ENCODE assay signal across 28 mouse cellular contexts in genomic region chr7:19103741-19104140, GRCm38 (mm10). TPM values are rescaled to one million over a fixed set of nuclear protein-coding genes. Genes with fewer than 3 reads are reported as not detected.
A peak's percentile ranks its signal among the peaks of the same experiment; 100 is the strongest.
DNase-seq lines count a peak whose midpoint lies in the region; ATAC-seq and TF ChIP-seq lines count a peak whose summit lies in the region.
"Had no signal": no experiment of that assay in that cellular context is flagged by ENCODE, and none has a peak within 500 bp of the region (broad histone marks: within the 10 kb centered on the region; RNA-seq: fewer than 3 reads in every experiment).

No protein-coding gene starts in this region.

- no peak overlapping the region for H3K4me2 ChIP-seq in intestine, postnatal 0 days (replicated peaks; ENCODE audit: low read depth)
- H3K4me2 ChIP-seq in intestine, embryonic 15.5 days (replicated peaks): no peak overlapping the region
- H3K4me2 ChIP-seq: embryonic facial prominence, embryonic 13.5 days; embryonic facial prominence, embryonic 15.5 days; forebrain, embryonic 12.5 days had no signal

- H3K27me3 ChIP-seq in intestine, postnatal 0 days (replicated peaks; ENCODE audit: control insufficient read depth, insufficient read depth, low read length): no peaks in the 10 kb centered on the region
- no peaks in the 10 kb centered on the region for H3K27me3 ChIP-seq in intestine, embryonic 15.5 days (replicated peaks)
- H3K27me3 ChIP-seq: embryonic facial prominence, embryonic 13.5 days; embryonic facial prominence, embryonic 15.5 days; forebrain, embryonic 12.5 days had no signal

- no peak for TF ChIP-seq CTCF in intestine, postnatal 0 days (IDR thresholded peaks at IDR 0.05; ENCODE audit: low read depth)

- ATAC-seq in intestine, postnatal 0 days: peak; percentile 34
- no peak for ATAC-seq in intestine, embryonic 15.5 days
- peak; percentile 40; the same call in 1 of the 2 replicates for ATAC-seq in granulocyte monocyte progenitor cell, adult 5-6 weeks (replicated peaks; ENCODE audit: poor library complexity, severe bottlenecking)
- no peak for ATAC-seq in CD4-positive, CD25-positive, alpha-beta regulatory T cell, adult 4 months
- ATAC-seq: forebrain, embryonic 14.5 days; forebrain, postnatal 0 days had no signal

- H3K27ac ChIP-seq in intestine, postnatal 0 days (ENCODE audit: low read depth, low read length): no peak overlapping the region
- H3K27ac ChIP-seq in intestine, embryonic 15.5 days: no peak overlapping the region
- H3K27ac ChIP-seq: embryonic facial prominence, embryonic 13.5 days; embryonic facial prominence, embryonic 15.5 days; forebrain, embryonic 10.5 days; forebrain, embryonic 12.5 days had no signal

- H3K9me3 ChIP-seq in intestine, postnatal 0 days (ENCODE audit: control insufficient read depth): no peaks in the 10 kb centered on the region
- H3K9me3 ChIP-seq in intestine, embryonic 15.5 days: no peaks in the 10 kb centered on the region
- H3K9me3 ChIP-seq: embryonic facial prominence, embryonic 15.5 days; forebrain, embryonic 10.5 days; forebrain, embryonic 12.5 days; G1E had no signal

- H3K4me3 ChIP-seq in intestine, postnatal 0 days (ENCODE audit: low read depth, low read length): no peak overlapping the region
- no peak overlapping the region for H3K4me3 ChIP-seq in intestine, embryonic 15.5 days (replicated peaks)
- H3K4me3 ChIP-seq: embryonic facial prominence, embryonic 13.5 days; embryonic facial prominence, embryonic 15.5 days; erythroblast, embryonic 14.5 days; forebrain, embryonic 10.5 days; forebrain, embryonic 12.5 days had no signal

- H3K9ac ChIP-seq in intestine, postnatal 0 days (ENCODE audit: low read depth, low read length): no peak overlapping the region
- no peak overlapping the region for H3K9ac ChIP-seq in intestine, embryonic 15.5 days
- H3K9ac ChIP-seq: embryonic facial prominence, embryonic 13.5 days; embryonic facial prominence, embryonic 15.5 days; forebrain, embryonic 12.5 days; forebrain, postnatal 0 days had no signal

- peak; percentile 56 for DNase-seq in adrenal gland, adult 2 months
- no peak for DNase-seq in adrenal gland, postnatal 25 days
- peak; percentile 80 for DNase-seq in 416B (ENCODE audit: low read depth)
- DNase-seq in lung, adult 18-20 months: no peak
- DNase-seq: adrenal gland, postnatal 36 days; cerebellum, adult 11 months; cerebellum, adult 18-20 months; cerebellum, adult 8-10 months; cerebellum, adult 9-11 months; cerebellum, postnatal 14 days; cerebellum, postnatal 36 days; embryo, embryonic 11 days; forebrain, postnatal 0 days had no signal

- H3K4me1 ChIP-seq in intestine, postnatal 0 days (replicated peaks; ENCODE audit: control insufficient read depth, insufficient read depth, low read length): no peaks in the 10 kb centered on the region
- no peaks in the 10 kb centered on the region for H3K4me1 ChIP-seq in intestine, embryonic 15.5 days (replicated peaks)
- H3K4me1 ChIP-seq: embryonic facial prominence, embryonic 13.5 days; forebrain, embryonic 12.5 days had no signal

- H3K36me3 ChIP-seq in intestine, postnatal 0 days (ENCODE audit: control insufficient read depth, insufficient read depth): no peaks in the 10 kb centered on the region
- H3K36me3 ChIP-seq in intestine, embryonic 15.5 days: 0 out of 2 replicates have a peak, but pooled peaks cover 2% of the 10 kb centered on the region
- H3K36me3 ChIP-seq: embryonic facial prominence, embryonic 15.5 days; forebrain, embryonic 10.5 days; forebrain, embryonic 12.5 days; G1E had no signal

RNA-seq across cellular contexts. Expression of gene Six5, which starts 9.3 kb away (rescaled TPM):
- 10 to 100 TPM; 12.6 to 16.1 TPM for total RNA-seq in adrenal gland, adult 2 months (2021)
- polyA plus RNA-seq in adrenal gland, adult 2 months (2012; rRNA removed): 77.3 and 86.0 TPM in 2 replicates
- total RNA-seq in adrenal gland, postnatal 25 days (2021): 21.8 and 26.1 TPM in 2 replicates
- 4.6 and 5.1 TPM in 2 replicates for polyA plus RNA-seq in intestine, postnatal 0 days (2015; fragmentation: Nextera tagmentation; extraction: Ambion mirVana)
- 8.7 and 8.8 TPM in 2 replicates for polyA plus RNA-seq in intestine, embryonic 15.5 days (2015; fragmentation: Nextera tagmentation; extraction: Ambion mirVana)
- 4.0 and 8.1 TPM in 2 replicates for total RNA-seq in granulocyte monocyte progenitor cell, adult 5-6 weeks (2014; fragmentation: Nextera tagmentation)
- total RNA-seq in granulocyte monocyte progenitor cell, adult 5-6 weeks (2017): 1.6 and 2.7 TPM in 2 replicates
- under 1 TPM; 0.46 to 0.83 TPM for polyA plus RNA-seq in CD4-positive, CD25-positive, alpha-beta regulatory T cell, adult 4 months (2017; shearing (Covaris generic))

RNA-seq across cellular contexts. Expression of gene Gm4969, which starts 14.4 kb away (rescaled TPM):
- not detected for total RNA-seq in adrenal gland, adult 2 months (2021)
- 0.04 TPM in 1 of 2 replicates, not detected in the other for polyA plus RNA-seq in adrenal gland, adult 2 months (2012; rRNA removed)
- total RNA-seq in adrenal gland, postnatal 25 days (2021): 0.09 TPM in 1 of 2 replicates, not detected in the other
- 0.38 and 0.39 TPM in 2 replicates for polyA plus RNA-seq in intestine, postnatal 0 days (2015; fragmentation: Nextera tagmentation; extraction: Ambion mirVana)
- 1.8 and 2.3 TPM in 2 replicates for polyA plus RNA-seq in intestine, embryonic 15.5 days (2015; fragmentation: Nextera tagmentation; extraction: Ambion mirVana)
- total RNA-seq in granulocyte monocyte progenitor cell, adult 5-6 weeks (2014; fragmentation: Nextera tagmentation): 0.71 TPM in 1 of 2 replicates, not detected in the other
- total RNA-seq in granulocyte monocyte progenitor cell, adult 5-6 weeks (2017): 0.05 TPM in 1 of 2 replicates, not detected in the other
- polyA plus RNA-seq in CD4-positive, CD25-positive, alpha-beta regulatory T cell, adult 4 months (2017; shearing (Covaris generic)): not detected
- total RNA-seq: adrenal gland, adult 18-20 months; adrenal gland, postnatal 36 days; CH12.LX; gastrocnemius, adult 18-20 months had no signal
- polyA plus RNA-seq: C2C12; erythroblast, embryonic 14.5 days; G1E had no signal

RNA-seq across cellular contexts. Expression of gene Fbxo46, which starts 15.9 kb away (rescaled TPM):
- 10 to 100 TPM; 11.9 to 12.8 TPM for total RNA-seq in adrenal gland, adult 2 months (2021)
- 12.8 and 13.5 TPM in 2 replicates for polyA plus RNA-seq in adrenal gland, adult 2 months (2012; rRNA removed)
- total RNA-seq in adrenal gland, postnatal 25 days (2021): 11.7 and 15.1 TPM in 2 replicates
- 4.8 and 5.1 TPM in 2 replicates for polyA plus RNA-seq in intestine, postnatal 0 days (2015; fragmentation: Nextera tagmentation; extraction: Ambion mirVana)
- polyA plus RNA-seq in intestine, embryonic 15.5 days (2015; fragmentation: Nextera tagmentation; extraction: Ambion mirVana): 10.5 and 12.8 TPM in 2 replicates
- total RNA-seq in granulocyte monocyte progenitor cell, adult 5-6 weeks (2014; fragmentation: Nextera tagmentation): 3.1 and 4.9 TPM in 2 replicates
- total RNA-seq in granulocyte monocyte progenitor cell, adult 5-6 weeks (2017): 4.7 and 5.4 TPM in 2 replicates
- 10 to 100 TPM; 23.1 to 29.0 TPM for polyA plus RNA-seq in CD4-positive, CD25-positive, alpha-beta regulatory T cell, adult 4 months (2017; shearing (Covaris generic))

RNA-seq across cellular contexts. Expression of gene Dmpk, which starts 20.1 kb away (rescaled TPM):
- total RNA-seq in adrenal gland, adult 2 months (2021): 100 to 1,000 TPM; 130 to 142 TPM
- polyA plus RNA-seq in adrenal gland, adult 2 months (2012; rRNA removed): 743 and 836 TPM in 2 replicates
- total RNA-seq in adrenal gland, postnatal 25 days (2021): 106 and 114 TPM in 2 replicates
- polyA plus RNA-seq in intestine, postnatal 0 days (2015; fragmentation: Nextera tagmentation; extraction: Ambion mirVana): 50.8 and 60.4 TPM in 2 replicates
- polyA plus RNA-seq in intestine, embryonic 15.5 days (2015; fragmentation: Nextera tagmentation; extraction: Ambion mirVana): 52.2 and 53.7 TPM in 2 replicates
- 0.32 TPM in 1 of 2 replicates, not detected in the other for total RNA-seq in granulocyte monocyte progenitor cell, adult 5-6 weeks (2014; fragmentation: Nextera tagmentation)
- 1.0 TPM in 1 of 2 replicates, not detected in the other for total RNA-seq in granulocyte monocyte progenitor cell, adult 5-6 weeks (2017)
- polyA plus RNA-seq in CD4-positive, CD25-positive, alpha-beta regulatory T cell, adult 4 months (2017; shearing (Covaris generic)): under 1 TPM in 1 of 2 experiments, not detected in 1; 0.44 TPM

RNA-seq across cellular contexts. Expression of gene Dmwd, which starts 27.7 kb away (rescaled TPM):
- total RNA-seq in adrenal gland, adult 2 months (2021): 10 to 100 TPM; 44.2 to 58.5 TPM
- polyA plus RNA-seq in adrenal gland, adult 2 months (2012; rRNA removed): 144 and 152 TPM in 2 replicates
- 53.1 and 64.1 TPM in 2 replicates for total RNA-seq in adrenal gland, postnatal 25 days (2021)
- polyA plus RNA-seq in intestine, postnatal 0 days (2015; fragmentation: Nextera tagmentation; extraction: Ambion mirVana): 4.7 and 5.4 TPM in 2 replicates
- polyA plus RNA-seq in intestine, embryonic 15.5 days (2015; fragmentation: Nextera tagmentation; extraction: Ambion mirVana): 11.0 and 13.4 TPM in 2 replicates
- total RNA-seq in granulocyte monocyte progenitor cell, adult 5-6 weeks (2014; fragmentation: Nextera tagmentation): 2.2 and 4.9 TPM in 2 replicates
- 0.99 and 3.4 TPM in 2 replicates for total RNA-seq in granulocyte monocyte progenitor cell, adult 5-6 weeks (2017)
- not detected for polyA plus RNA-seq in CD4-positive, CD25-positive, alpha-beta regulatory T cell, adult 4 months (2017; shearing (Covaris generic))
- total RNA-seq: CH12.LX had no signal

Comparison
In these comparisons a context has a peak if more than half of its experiments do, and no peak if none do; other contexts are left out.
1. DNase-seq: peak in adrenal gland, adult 2 months (single experiment) and 416B (single experiment); none in adrenal gland, postnatal 25 days (single experiment) and lung, adult 18-20 months (0 of 2).
2. ATAC-seq: peak in intestine, postnatal 0 days (single experiment) and granulocyte monocyte progenitor cell, adult 5-6 weeks (single experiment); none in intestine, embryonic 15.5 days (single experiment) and CD4-positive, CD25-positive, alpha-beta regulatory T cell, adult 4 months (single experiment).